Mouse (Mus musculus) ES-Bruce4 (cell line): ENCODE measurements around the gene Col1a1. TPM values are rescaled to one million over a fixed set of nuclear protein-coding genes. Genes with fewer than 3 reads are reported as not detected.

Experiments used
- H3K27ac ChIP-seq: 2 replicates; pipeline ENCODE4 v1.5.1; 2012; ENCODE audit warnings: low read length, inconsistent platforms; ENCODE audit not compliant: insufficient read depth
- H3K27me3 ChIP-seq: 2 replicates; pipeline ENCODE4 v1.6.1; 2012; ENCODE audit warnings: mild to moderate bottlenecking, low read length, inconsistent platforms; ENCODE audit not compliant: control insufficient read depth, poor library complexity, insufficient read depth, severe bottlenecking
- H3K36me3 ChIP-seq: 2 replicates; pipeline ENCODE4 v1.6.1; 2012; ENCODE audit warnings: inconsistent platforms, mild to moderate bottlenecking, low read length, moderate library complexity; ENCODE audit not compliant: control insufficient read depth, poor library complexity, insufficient read depth, severe bottlenecking
- H3K4me1 ChIP-seq: one replicate; pipeline ENCODE4 v1.8.1; 2011; ENCODE audit warnings: low read length; ENCODE audit not compliant: control insufficient read depth, insufficient read depth
- H3K4me3 ChIP-seq: 2 replicates; pipeline ENCODE4 v1.5.1; 2011; ENCODE audit warnings: low read depth, mild to moderate bottlenecking, low read length
- H3K9ac ChIP-seq: 2 replicates; pipeline ENCODE4 v1.6.1; 2012; ENCODE audit warnings: low read depth, mild to moderate bottlenecking, inconsistent platforms; ENCODE audit not compliant: poor library complexity, severe bottlenecking
- H3K9me3 ChIP-seq: replicated peaks from 2 replicates; pipeline ENCODE4 v1.6.1; 2012; ENCODE audit warnings: mild to moderate bottlenecking, low read length, inconsistent platforms; ENCODE audit not compliant: control insufficient read depth, poor library complexity, insufficient read depth, severe bottlenecking
- CTCF ChIP-seq: IDR thresholded peaks from one replicate; pipeline ENCODE4 v1.8.1; 2011; ENCODE audit warnings: low read depth, low read length
- EP300 ChIP-seq: IDR thresholded peaks from 2 replicates; pipeline ENCODE4 v1.6.1; 2011; ENCODE audit warnings: low read depth, low read length; ENCODE audit not compliant: insufficient read depth
- POLR2A ChIP-seq: IDR thresholded peaks from one replicate; pipeline ENCODE4 v1.8.1; 2011; ENCODE audit warnings: low read length; ENCODE audit not compliant: insufficient read depth
- polyA plus RNA-seq: library from polyadenylated mRNA; stranded (reverse); fragments of >200 nt; gene quantifications from 2 replicates; pipeline ENCODE4 v1.2.4, GENCODE M21; 2011; ENCODE audit warnings: low read depth; ENCODE audit not compliant: missing spikeins, insufficient read depth, insufficient read length

Col1a1 gene
- polyA plus RNA-seq, 1 experiment: 17.1 TPM

GRCm38 (mm10) chr11:94945236-94945635 is 9.2 kb downstream of the Col1a1 start:
- H3K27me3 ChIP-seq: no peaks in the 10 kb centered on the region
- no peak overlapping the region for H3K27ac ChIP-seq
- TF ChIP-seq CTCF (no peak), EP300 (no peak), POLR2A (no peak)
- no peaks in the 10 kb centered on the region for H3K36me3 ChIP-seq
- no peak overlapping the region for H3K4me3 ChIP-seq
- H3K9ac ChIP-seq: no peak overlapping the region
- H3K9me3 ChIP-seq: no peaks in the 10 kb centered on the region
- H3K4me1 ChIP-seq: no peaks in the 10 kb centered on the region

- TF ChIP-seq POLR2A: no peak
- no peak for TF ChIP-seq CTCF
- TF ChIP-seq EP300: no peak
- Histone ChIP-seq H3K36me3 (no peaks in the 10 kb centered on the region), H3K4me3 (no peak overlapping the region), H3K9ac (no peak overlapping the region), H3K27me3 (no peaks in the 10 kb centered on the region), H3K27ac (no peak overlapping the region), H3K9me3 (no peaks in the 10 kb centered on the region), H3K4me1 (no peaks in the 10 kb centered on the region)
Measured at GRCm38 (mm10) chr11:94952169-94952568, 16.1 kb downstream of the Col1a1 start.

- TF ChIP-seq EP300: no peak
- TF ChIP-seq CTCF: no peak
- TF ChIP-seq POLR2A: no peak
- no peaks in the 10 kb centered on the region for H3K36me3 ChIP-seq
- H3K4me1 ChIP-seq: no peaks in the 10 kb centered on the region
- H3K9me3 ChIP-seq: no peaks in the 10 kb centered on the region
- no peak overlapping the region for H3K4me3 ChIP-seq
- no peaks in the 10 kb centered on the region for H3K27me3 ChIP-seq
- no peak overlapping the region for H3K9ac ChIP-seq
- H3K27ac ChIP-seq: no peak overlapping the region
Measured at GRCm38 (mm10) chr11:94955103-94955502, 19.1 kb downstream of the Col1a1 start.

- no peaks in the 10 kb centered on the region for H3K27me3 ChIP-seq
- no peaks in the 10 kb centered on the region for H3K36me3 ChIP-seq
- H3K4me3 ChIP-seq: peak overlapping the region; percentile 14
- TF ChIP-seq EP300 (no peak), POLR2A (no peak), CTCF (no peak)
- H3K27ac ChIP-seq: peak overlapping the region; percentile 62
- no peaks in the 10 kb centered on the region for H3K4me1 ChIP-seq
- H3K9me3 ChIP-seq: no peaks in the 10 kb centered on the region
- H3K9ac ChIP-seq: peak overlapping the region; percentile 26; the same call in 1 of the 2 replicates
Measured at GRCm38 (mm10) chr11:94957693-94958064, 21.7 kb downstream of the Col1a1 start.

GRCm38 (mm10) chr11:94958065-94958858 is 22.2 kb downstream of the Col1a1 start:
- TF ChIP-seq CTCF: no peak
- TF ChIP-seq POLR2A: peak; percentile 62
- peak; percentile 85 for TF ChIP-seq EP300
- Histone ChIP-seq H3K4me3 (peak overlapping the region; percentile 14), H3K27ac (peak overlapping the region; percentile 62), H3K9ac (peak overlapping the region; percentile 26; the same call in 1 of the 2 replicates), H3K27me3 (no peaks in the 10 kb centered on the region), H3K4me1 (no peaks in the 10 kb centered on the region), H3K36me3 (no peaks in the 10 kb centered on the region), H3K9me3 (no peaks in the 10 kb centered on the region)

- Histone ChIP-seq H3K27me3 (no peaks in the 10 kb centered on the region), H3K36me3 (no peaks in the 10 kb centered on the region), H3K4me1 (no peaks in the 10 kb centered on the region), H3K4me3 (no peak overlapping the region), H3K9ac (no peak overlapping the region), H3K9me3 (no peaks in the 10 kb centered on the region), H3K27ac (no peak overlapping the region)
- TF ChIP-seq EP300: no peak
- no peak for TF ChIP-seq POLR2A
- no peak for TF ChIP-seq CTCF
Measured at GRCm38 (mm10) chr11:94962534-94963101, 26.6 kb downstream of the Col1a1 start.
